Comparison of ENCODE assay signal across 1 mouse cellular context in the genomic region with DNA sequence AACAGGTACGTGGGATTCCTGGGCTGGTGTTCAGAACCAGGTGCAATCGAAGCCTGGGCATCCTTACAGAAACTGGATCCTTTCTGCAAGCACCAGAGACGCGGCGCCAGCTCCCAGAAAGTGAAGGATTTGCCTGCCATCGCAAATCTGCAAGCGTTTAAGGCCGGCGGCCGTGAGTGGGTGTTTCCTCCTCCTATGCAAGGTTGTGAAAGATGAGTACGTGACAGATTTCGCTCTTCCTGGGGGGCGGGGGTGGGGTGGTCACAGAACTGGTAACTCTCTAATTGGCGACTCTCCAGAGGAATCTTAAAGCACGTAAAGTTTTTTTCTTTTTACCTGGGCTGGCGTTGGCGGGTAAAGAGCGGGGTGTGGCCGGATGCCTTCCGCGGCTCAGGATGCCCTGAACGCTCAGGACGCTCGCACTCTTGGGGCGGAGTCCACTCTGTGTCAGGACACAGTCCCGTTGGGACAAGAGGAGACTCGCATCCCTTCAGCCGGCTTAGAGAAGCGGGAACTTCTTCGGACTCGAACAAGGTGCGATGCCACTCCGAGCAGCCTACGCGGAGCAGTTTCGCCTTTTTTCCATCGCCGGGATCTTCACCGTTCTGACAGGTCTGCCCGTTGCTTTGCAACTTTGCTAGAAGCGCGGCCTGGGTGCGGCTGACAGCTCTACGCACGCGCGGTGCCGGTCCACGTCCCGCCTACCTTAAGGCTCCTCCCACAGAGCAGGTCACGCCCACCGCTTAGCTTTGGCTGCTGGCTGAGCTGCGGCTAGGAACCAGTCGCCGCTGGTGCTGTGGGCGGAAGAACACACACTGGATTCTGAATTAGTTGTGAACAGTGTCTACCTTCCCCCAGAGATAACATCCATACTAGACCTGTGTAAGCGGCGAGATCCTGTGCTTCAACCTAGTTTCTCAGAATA.
TF ChIP-seq lines count a peak whose summit lies in the region.

No protein-coding gene starts in this region.

TF ChIP-seq in CH12.LX, 34 proteins besides CTCF, POLR2A, EP300 and RAD21 (continued from another document):
- TF ChIP-seq SMC3 (IDR thresholded peaks at IDR 0.05; ENCODE audit: low read depth, low read length) (no peak), E2F4 (IDR thresholded peaks at IDR 0.05; ENCODE audit: insufficient replicate concordance, low read depth, low read length) (peak; percentile 44; the same call in 1 of the 2 replicates), PAX5 (IDR thresholded peaks at IDR 0.05; ENCODE audit: low read length) (no peak), BHLHE40 (IDR thresholded peaks at IDR 0.05; ENCODE audit: low read depth, low read length) (peak; percentile 30; the same call in 1 of the 2 replicates), JUN (IDR thresholded peaks at IDR 0.05; ENCODE audit: insufficient read depth, low read depth, low read length) (no peak), NRF1 (IDR thresholded peaks at IDR 0.05; ENCODE audit: low read depth, low read length) (peak; percentile 99), ZKSCAN1 (IDR thresholded peaks at IDR 0.05; ENCODE audit: borderline replicate concordance, low read depth, low read length) (no peak), TBP (conservative IDR thresholded peaks at IDR 0.05; ENCODE audit: low read depth, low read length) (peak; percentile 90; the same call in 1 of the 2 replicates), MEF2A (IDR thresholded peaks at IDR 0.05; ENCODE audit: borderline replicate concordance, low read depth, low read length) (peak; percentile 37; the same call in 1 of the 2 replicates), KAT2A (IDR thresholded peaks at IDR 0.05; ENCODE audit: insufficient replicate concordance, low read length) (0 out of 2 replicates have a peak, but pooled peaks have one; percentile 14), JUND (conservative IDR thresholded peaks at IDR 0.05; ENCODE audit: low read depth, low read length) (no peak), NELFE (IDR thresholded peaks at IDR 0.05; ENCODE audit: low read depth, low read length) (peak; percentile 99), HCFC1 (IDR thresholded peaks at IDR 0.05; ENCODE audit: low read depth, low read length) (peak; percentile 55), MXI1 (IDR thresholded peaks at IDR 0.05; ENCODE audit: low read depth, low read length) (peak; percentile 91), ZNF384 (IDR thresholded peaks at IDR 0.05; ENCODE audit: low read depth, low read length) (peak; percentile 63), UBTF (IDR thresholded peaks at IDR 0.05; ENCODE audit: low read depth, low read length) (no peak), USF2 (conservative IDR thresholded peaks at IDR 0.05; ENCODE audit: low read depth, low read length) (no peak), CHD2 (IDR thresholded peaks at IDR 0.05; ENCODE audit: low read length) (peak; percentile 52; the same call in 1 of the 2 replicates), MAFK (IDR thresholded peaks at IDR 0.05; ENCODE audit: insufficient replicate concordance, low read length) (no peak), MYC (IDR thresholded peaks at IDR 0.05; ENCODE audit: low read depth, low read length) (no peak; the same call in 1 of the 2 replicates), SIN3A (IDR thresholded peaks at IDR 0.05; ENCODE audit: low read length) (peak; percentile 91), ZC3H11A (IDR thresholded peaks at IDR 0.05; ENCODE audit: low read depth, low read length) (no peak), TCF12 (IDR thresholded peaks at IDR 0.05; ENCODE audit: low read depth, low read length) (peak; percentile 90), USF1 (IDR thresholded peaks at IDR 0.05; ENCODE audit: low read depth, low read length) (no peak)
TF ChIP-seq in CH12.LX: peak in this region for 21.
